In genomic region chr19:55123001-55123536, GRCm38 (mm10) we compare ENCODE assay signal across 11 mouse cellular contexts. TPM values are rescaled to one million over a fixed set of nuclear protein-coding genes. Genes with fewer than 3 reads are reported as not detected.
DNase-seq lines count a peak whose midpoint lies in the region; ATAC-seq lines count a peak whose summit lies in the region.
"Had no signal": no experiment of that assay in that cellular context is flagged by ENCODE, and none has a peak within 500 bp of the region (broad histone marks: within the 10 kb centered on the region; RNA-seq: fewer than 3 reads in every experiment).

No protein-coding gene starts in this region.

- no peaks in the 10 kb centered on the region for H3K27me3 ChIP-seq in hindbrain, embryonic 13.5 days

- peak overlapping the region; percentile 81 for H3K27ac ChIP-seq in hindbrain, embryonic 13.5 days
- H3K27ac ChIP-seq: macrophage had no signal

- peak; percentile 44; the same call in 1 of the 2 replicates for ATAC-seq in frontal cortex, adult (ENCODE audit: low TSS enrichment)
- ATAC-seq in hindbrain, embryonic 13.5 days (ENCODE audit: low FRiP score), result peak; percentile 87
- no peak for ATAC-seq in erythroid progenitor cell, adult 5-6 weeks (replicated peaks; ENCODE audit: low FRiP score, poor library complexity, severe bottlenecking)

- no peaks in the 10 kb centered on the region for H3K9me3 ChIP-seq in hindbrain, embryonic 13.5 days

- no peak overlapping the region for H3K4me2 ChIP-seq in hindbrain, embryonic 13.5 days

- DNase-seq in frontal cortex, postnatal 25 days (ENCODE audit: low spot score in 2 of 2), result no peak
- peak; percentile 68 for DNase-seq in brain, adult 2 months (ENCODE audit: low read depth, low spot score)
- DNase-seq in mesoderm, embryonic 11.5 days (ENCODE audit: low read depth, low spot score), result peak; percentile 24
- no peak for DNase-seq in adrenal gland, adult 2 months
- DNase-seq in thymus, postnatal 0 days (ENCODE audit: low spot score), result no peak

- H3K36me3 ChIP-seq in hindbrain, embryonic 13.5 days, result no peaks in the 10 kb centered on the region

- no peak overlapping the region for H3K9ac ChIP-seq in hindbrain, embryonic 13.5 days

- whole genome bisulfite sequencing in hindbrain, embryonic 13.5 days, result 17% methylated on average over 11 of the region's 11 CpGs

- peaks cover 31% of the 10 kb centered on the region for H3K4me1 ChIP-seq in hindbrain, embryonic 13.5 days (replicated peaks)

- no peak overlapping the region for H3K4me3 ChIP-seq in hindbrain, embryonic 13.5 days

RNA-seq across cellular contexts. Expression of gene Gpam, which starts 4.0 kb away (rescaled TPM):
- 22.5 and 22.8 TPM in 2 replicates for polyA plus RNA-seq in hindbrain, embryonic 13.5 days (2015; fragmentation: Nextera tagmentation; extraction: Ambion mirVana)
- 2.1 and 4.0 TPM in 2 replicates for total RNA-seq in erythroid progenitor cell, adult 5-6 weeks (2015; ENCODE audit: low replicate concordance)
- total RNA-seq in erythroid progenitor cell, adult 5-6 weeks (2017; ENCODE audit: low replicate concordance), result 3.9 and 4.2 TPM in 2 replicates
- 100 to 1,000 TPM; 199 to 552 TPM for total RNA-seq in adrenal gland, adult 2 months (2021)
- polyA plus RNA-seq in adrenal gland, adult 2 months (2012; rRNA removed), result 134 and 233 TPM in 2 replicates
- polyA plus RNA-seq in thymus, postnatal 0 days (2015; fragmentation: Nextera tagmentation; extraction: Ambion mirVana), result 6.0 and 6.4 TPM in 2 replicates

RNA-seq across cellular contexts. Expression of gene Tectb, which starts 57.5 kb away (rescaled TPM):
- polyA plus RNA-seq in hindbrain, embryonic 13.5 days (2015; fragmentation: Nextera tagmentation; extraction: Ambion mirVana), result 0.45 and 0.75 TPM in 2 replicates
- not detected in 2 replicates for total RNA-seq in erythroid progenitor cell, adult 5-6 weeks (2015; ENCODE audit: low replicate concordance)
- not detected in 2 replicates for total RNA-seq in erythroid progenitor cell, adult 5-6 weeks (2017; ENCODE audit: low replicate concordance)
- under 1 TPM; 0.41 to 0.89 TPM for total RNA-seq in adrenal gland, adult 2 months (2021)
- polyA plus RNA-seq in adrenal gland, adult 2 months (2012; rRNA removed), result 0.04 TPM in 1 of 2 replicates, not detected in the other
- 0.24 and 0.60 TPM in 2 replicates for polyA plus RNA-seq in thymus, postnatal 0 days (2015; fragmentation: Nextera tagmentation; extraction: Ambion mirVana)
- polyA plus RNA-seq: C2C12; macrophage; spleen, adult 2 months had no signal

Comparison
In these comparisons a context has a peak if more than half of its experiments do, and no peak if none do; other contexts are left out.
1. DNase-seq: peak in brain, adult 2 months (single experiment) and mesoderm, embryonic 11.5 days (single experiment); none in frontal cortex, postnatal 25 days (0 of 2), adrenal gland, adult 2 months (single experiment) and thymus, postnatal 0 days (single experiment).